Mouse (Mus musculus) hindlimb bud, embryonic 11.5 days (tissue): ENCODE measurements around the gene Pdlim7.

Source experiments
- DNase-seq: peaks from one replicate; pipeline ENCODE4 v3.0.0-alpha.2; 2012; ENCODE audit warnings: low read depth, low spot score; ENCODE audit errors: extremely low spot score

The Pdlim7 gene

GRCm38 (mm10) chr13:55513111-55513748 is at the start of gene Pdlim7:
Pdlim7 (minus strand) TSS chr13:55513676.
- DNase-seq: no peak

- no peak for DNase-seq
Measured at GRCm38 (mm10) chr13:55557499-55557898, 44.0 kb upstream of the Pdlim7 start.

- no peak for DNase-seq
Measured at GRCm38 (mm10) chr13:55555921-55556320, 42.4 kb upstream of the Pdlim7 start.

- no peak for DNase-seq
Measured at GRCm38 (mm10) chr13:55549061-55549460, 35.6 kb upstream of the Pdlim7 start.

- DNase-seq: no peak
Measured at GRCm38 (mm10) chr13:55548426-55548825, 35.0 kb upstream of the Pdlim7 start.

GRCm38 (mm10) chr13:55547916-55548315 is 34.4 kb upstream of the Pdlim7 start:
- no peak for DNase-seq

GRCm38 (mm10) chr13:55544792-55545191 is 31.3 kb upstream of the Pdlim7 start:
- no peak for DNase-seq

GRCm38 (mm10) chr13:55543447-55543846 is 30.0 kb upstream of the Pdlim7 start:
- no peak for DNase-seq

- no peak for DNase-seq
Measured at GRCm38 (mm10) chr13:55542891-55543290, 29.4 kb upstream of the Pdlim7 start.

- DNase-seq: no peak
Measured at GRCm38 (mm10) chr13:55540933-55541332, 27.5 kb upstream of the Pdlim7 start.

GRCm38 (mm10) chr13:55536194-55537175 is 23.0 kb upstream of the Pdlim7 start, which contains the start of gene Ddx41:
Ddx41 (minus strand) TSS chr13:55536658.
- DNase-seq: peak; percentile 100

- DNase-seq: no peak
Measured at GRCm38 (mm10) chr13:55535796-55536193, 22.3 kb upstream of the Pdlim7 start.

- DNase-seq: no peak
Measured at GRCm38 (mm10) chr13:55535191-55535590, 21.7 kb upstream of the Pdlim7 start.

- DNase-seq: no peak
Measured at GRCm38 (mm10) chr13:55529198-55529915, 15.9 kb upstream of the Pdlim7 start, which contains the start of gene Dok3. Dok3 (minus strand) TSS chr13:55529296.

GRCm38 (mm10) chr13:55527834-55528772 is 14.6 kb upstream of the Pdlim7 start:
- no peak for DNase-seq

GRCm38 (mm10) chr13:55527212-55527611 is 13.7 kb upstream of the Pdlim7 start:
- DNase-seq: no peak

- no peak for DNase-seq
Measured at GRCm38 (mm10) chr13:55525733-55526553, 12.5 kb upstream of the Pdlim7 start.

- no peak for DNase-seq
Measured at GRCm38 (mm10) chr13:55523951-55524600, 10.6 kb upstream of the Pdlim7 start.

- no peak for DNase-seq
Measured at GRCm38 (mm10) chr13:55523278-55523677, 9.8 kb upstream of the Pdlim7 start.
